Mouse (Mus musculus): ENCODE data around the gene Cldn22.

DNA sequence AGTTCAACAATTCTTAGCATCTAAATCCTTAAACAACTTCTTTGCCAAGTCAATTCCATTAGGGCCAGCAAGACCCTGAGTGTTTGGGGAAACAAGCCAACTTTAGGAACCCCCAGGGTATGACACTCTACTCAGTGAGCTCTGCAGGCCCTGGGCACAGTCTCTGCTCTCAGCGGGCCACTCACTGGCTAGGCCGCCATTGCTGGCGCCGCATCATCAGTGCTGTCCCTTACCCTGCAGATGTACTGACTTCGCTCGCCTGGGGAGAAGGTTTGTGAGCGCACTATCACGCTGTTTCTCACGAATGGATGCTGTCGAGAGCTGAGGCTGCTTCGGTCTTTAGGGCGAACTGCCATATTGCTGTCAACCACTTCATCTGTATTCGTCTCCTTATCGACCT lies 22.9 kb downstream of the Cldn22 start:
- TF ChIP-seq CTCF (IDR thresholded peaks at IDR 0.05; ENCODE audit: low read depth, low read length) (no peak), POLR2A (IDR thresholded peaks at IDR 0.05; ENCODE audit: extremely low read depth, insufficient read depth, low read length) (no peak)

All from liver, adult 2 months (tissue).